Mouse (Mus musculus) stomach, embryonic 16.5 days (tissue): ENCODE results near the gene Zfyve27. TPM values are rescaled to one million over a fixed set of nuclear protein-coding genes. Genes with fewer than 3 reads are reported as not detected.

ENCODE experiments used
- ATAC-seq: fragments of 200-750 bp; cut with Nextera tagmentation; 2 replicates; pipeline ENCODE4 v1.8.0; 2017; ENCODE audit warnings: moderate number of reproducible peaks, moderate TSS enrichment; ENCODE audit not compliant: insufficient read depth, low FRiP score
- H3K27ac ChIP-seq: fragments of 300-500 bp; sonication (generic); 2 replicates; pipeline ENCODE4 v1.5.1; 2014; ENCODE audit warnings: low read length
- H3K27me3 ChIP-seq: fragments of 300-500 bp; sonication (generic); 2 replicates; pipeline ENCODE4 v1.6.1; 2014; ENCODE audit warnings: low read length, control low read depth, mixed read lengths; ENCODE audit not compliant: control insufficient read depth, insufficient read depth
- H3K36me3 ChIP-seq: fragments of 300-500 bp; sonication (generic); 2 replicates; pipeline ENCODE4 v1.6.1; 2014; ENCODE audit warnings: low read length; ENCODE audit not compliant: control insufficient read depth, insufficient read depth
- H3K4me1 ChIP-seq: fragments of 300-500 bp; sonication (generic); 2 replicates; pipeline ENCODE4 v1.6.1; 2014; ENCODE audit warnings: low read length, control low read depth, mixed read lengths; ENCODE audit not compliant: control insufficient read depth, insufficient read depth
- H3K4me2 ChIP-seq: fragments of 300-500 bp; sonication (generic); 2 replicates; pipeline ENCODE4 v1.6.1; 2014; ENCODE audit warnings: low read depth, low read length, mixed read lengths
- H3K4me3 ChIP-seq: fragments of 300-500 bp; sonication (generic); replicated peaks from 2 replicates; pipeline ENCODE4 v1.5.1; 2014; ENCODE audit warnings: mild to moderate bottlenecking, low read length
- H3K9ac ChIP-seq: fragments of 300-500 bp; sonication (generic); 2 replicates; pipeline ENCODE4 v1.6.1; 2014; ENCODE audit warnings: low read length
- H3K9me3 ChIP-seq: fragments of 300-500 bp; sonication (generic); replicated peaks from 2 replicates; pipeline ENCODE4 v1.6.1; 2016; ENCODE audit warnings: low read length, control low read depth; ENCODE audit not compliant: control insufficient read depth
- WGBS: fragments of 180-500 bp; shearing (Covaris S2); extraction: QIAGEN DNeasy Blood & Tissue Kit; methylation state at CpG from one replicate; pipeline ENCODE4 v1.1.7; 2014; 5-methylcytosine and 5-hydroxymethylcytosine counted together
- polyA plus RNA-seq: library from polyadenylated mRNA; unstranded; fragments of >200 nt; fragmentation: Nextera tagmentation; extraction: Ambion mirVana; gene quantifications from 2 replicates; pipeline ENCODE4 v1.2.1, GENCODE M21; 2015

Zfyve27 gene
- polyA plus RNA-seq, 1 experiment from 2014 or later, result 23.8 TPM

GRCm38 (mm10) chr19:42138517-42139285, 25.1 kb upstream of the Zfyve27 start:
- no peak overlapping the region for H3K4me2 ChIP-seq

GRCm38 (mm10) chr19:42139724-42140517, 23.8 kb upstream of the Zfyve27 start:
- Histone ChIP-seq H3K9ac (no peak overlapping the region), H3K27ac (no peak overlapping the region), H3K4me1 (no peaks in the 10 kb centered on the region), H3K4me3 (no peak overlapping the region), H3K36me3 (no peaks in the 10 kb centered on the region), H3K9me3 (no peaks in the 10 kb centered on the region), H3K4me2 (no peak overlapping the region), H3K27me3 (no peaks in the 10 kb centered on the region)
- WGBS, result 73% methylated on average over 5 of the region's 5 CpGs
- ATAC-seq, result no peak; the same call in 1 of the 2 replicates

More at GRCm38 (mm10) chr19:42138517-42139285, 25.1 kb upstream of the Zfyve27 start:
- Histone ChIP-seq H3K4me3 (no peak overlapping the region), H3K4me1 (no peaks in the 10 kb centered on the region), H3K9ac (no peak overlapping the region), H3K9me3 (no peaks in the 10 kb centered on the region), H3K36me3 (no peaks in the 10 kb centered on the region), H3K27me3 (no peaks in the 10 kb centered on the region), H3K27ac (no peak overlapping the region)
- ATAC-seq, result no peak
- WGBS, result 83% methylated on average over 15 of the region's 15 CpGs

- WGBS, result 73% methylated on average over 3 of the region's 3 CpGs
- H3K27me3 ChIP-seq, result no peaks in the 10 kb centered on the region
- ATAC-seq, result no peak
- no peaks in the 10 kb centered on the region for H3K36me3 ChIP-seq
- no peak overlapping the region for H3K4me3 ChIP-seq
- H3K9me3 ChIP-seq, result no peaks in the 10 kb centered on the region
- no peak overlapping the region for H3K27ac ChIP-seq
- H3K4me2 ChIP-seq, result no peak overlapping the region
- peaks cover 5% of the 10 kb centered on the region; the same call in 1 of the 2 replicates for H3K4me1 ChIP-seq
- H3K9ac ChIP-seq, result no peak overlapping the region
These were observed 21.8 kb upstream of the Zfyve27 start for GRCm38 (mm10) chr19:42141998-42142397.

- H3K9ac ChIP-seq, result no peak overlapping the region
- no peak overlapping the region for H3K4me2 ChIP-seq
- H3K36me3 ChIP-seq, result no peaks in the 10 kb centered on the region
- H3K27me3 ChIP-seq, result no peaks in the 10 kb centered on the region
- H3K4me3 ChIP-seq, result no peak overlapping the region
- 88% methylated on average over 2 of the region's 2 CpGs for WGBS
- H3K4me1 ChIP-seq, result peaks cover 6% of the 10 kb centered on the region; the same call in 1 of the 2 replicates
- H3K9me3 ChIP-seq, result no peaks in the 10 kb centered on the region
- H3K27ac ChIP-seq, result no peak overlapping the region
- no peak for ATAC-seq
These were observed 21.0 kb upstream of the Zfyve27 start for GRCm38 (mm10) chr19:42142757-42143156.

GRCm38 (mm10) chr19:42144067-42144466, 19.7 kb upstream of the Zfyve27 start:
- 47% methylated on average over 6 of the region's 6 CpGs for WGBS
- no peak overlapping the region; the same call in 1 of the 2 replicates for H3K27ac ChIP-seq

GRCm38 (mm10) chr19:42144541-42145167, 19.1 kb upstream of the Zfyve27 start:
- Histone ChIP-seq H3K4me1 (peaks cover 20% of the 10 kb centered on the region), H3K27ac (peak overlapping the region; percentile 46), H3K9ac (0 out of 2 replicates have a peak overlapping the region, but pooled peaks have one; percentile 44), H3K36me3 (no peaks in the 10 kb centered on the region), H3K27me3 (no peaks in the 10 kb centered on the region), H3K4me3 (no peak overlapping the region), H3K9me3 (no peaks in the 10 kb centered on the region), H3K4me2 (peak overlapping the region; percentile 26)
- no peak for ATAC-seq
- WGBS, result 22% methylated on average over 8 of the region's 8 CpGs

More at GRCm38 (mm10) chr19:42144067-42144466, 19.7 kb upstream of the Zfyve27 start:
- ATAC-seq, result no peak
- H3K9me3 ChIP-seq, result no peaks in the 10 kb centered on the region
- no peak overlapping the region for H3K4me3 ChIP-seq
- H3K4me2 ChIP-seq, result no peak overlapping the region
- peaks cover 14% of the 10 kb centered on the region for H3K4me1 ChIP-seq
- no peaks in the 10 kb centered on the region for H3K27me3 ChIP-seq
- H3K9ac ChIP-seq, result no peak overlapping the region
- no peaks in the 10 kb centered on the region for H3K36me3 ChIP-seq

- H3K9me3 ChIP-seq, result no peaks in the 10 kb centered on the region
- H3K9ac ChIP-seq, result 0 out of 2 replicates have a peak overlapping the region, but pooled peaks have one; percentile 44
- no peaks in the 10 kb centered on the region for H3K36me3 ChIP-seq
- ATAC-seq, result no peak
- H3K4me2 ChIP-seq, result no peak overlapping the region
- peak overlapping the region; percentile 46 for H3K27ac ChIP-seq
- H3K27me3 ChIP-seq, result no peaks in the 10 kb centered on the region
- 64% methylated on average over 4 of the region's 4 CpGs for WGBS
- H3K4me3 ChIP-seq, result no peak overlapping the region
- H3K4me1 ChIP-seq, result peaks cover 26% of the 10 kb centered on the region
These were observed 18.5 kb upstream of the Zfyve27 start for GRCm38 (mm10) chr19:42145210-42145609.

GRCm38 (mm10) chr19:42145731-42146130, 18.0 kb upstream of the Zfyve27 start:
- whole genome bisulfite sequencing, result 91% methylated on average over 2 of the region's 2 CpGs

More at GRCm38 (mm10) chr19:42145731-42146130, 18.0 kb upstream of the Zfyve27 start:
- Histone ChIP-seq H3K27ac (0 out of 2 replicates have a peak overlapping the region, but pooled peaks have one; percentile 46), H3K4me2 (no peak overlapping the region), H3K27me3 (no peaks in the 10 kb centered on the region), H3K4me3 (no peak overlapping the region), H3K36me3 (no peaks in the 10 kb centered on the region), H3K9me3 (no peaks in the 10 kb centered on the region), H3K9ac (no peak overlapping the region), H3K4me1 (peaks cover 29% of the 10 kb centered on the region)
- no peak for ATAC-seq
